Mouse (Mus musculus) heart, adult 2 months (tissue): ENCODE results near the gene Cadm3. TPM values are rescaled to one million over a fixed set of nuclear protein-coding genes. Genes with fewer than 3 reads are reported as not detected.

ENCODE experiments used
- DNase-seq, 2 experiments: peaks; one replicate each; pipeline ENCODE4 v3.0.0; 2021
- H3K27ac ChIP-seq: fragments of 200-600 bp; 2 replicates; pipeline ENCODE4 v1.8.1; 2022
- H3K27me3 ChIP-seq: fragments of 200-500 bp; 2 replicates; pipeline ENCODE4 v1.6.1; 2012; ENCODE audit warnings: mild to moderate bottlenecking, low read length, inconsistent platforms, mixed read lengths; ENCODE audit not compliant: control insufficient read depth, insufficient read depth
- H3K36me3 ChIP-seq: fragments of 200-500 bp; 2 replicates; pipeline ENCODE4 v1.6.1; 2012; ENCODE audit warnings: low read length, inconsistent platforms; ENCODE audit not compliant: control insufficient read depth, insufficient read depth
- H3K4me1 ChIP-seq: fragments of 200-500 bp; 2 replicates; pipeline ENCODE4 v1.6.1; 2011; ENCODE audit warnings: low read length; ENCODE audit not compliant: control insufficient read depth, insufficient read depth
- H3K4me3 ChIP-seq: fragments of 200-600 bp; 2 replicates; pipeline ENCODE4 v1.8.1; 2022
- H3K79me2 ChIP-seq: fragments of 200-500 bp; replicated peaks from 2 replicates; pipeline ENCODE4 v1.6.1; 2012; ENCODE audit warnings: mild to moderate bottlenecking, inconsistent platforms, low read length, moderate library complexity, mixed read lengths; ENCODE audit not compliant: control insufficient read depth, insufficient read depth
- H3K9ac ChIP-seq: fragments of 200-500 bp; 2 replicates; pipeline ENCODE4 v1.6.1; 2012; ENCODE audit warnings: low read depth, mild to moderate bottlenecking, control low read depth, inconsistent platforms, low read length, mixed read lengths
- CTCF ChIP-seq: fragments of 200-600 bp; IDR thresholded peaks from 2 replicates; pipeline ENCODE4 v1.8.1; 2022; ENCODE audit warnings: antibody characterized with exemption, mild to moderate bottlenecking, moderate library complexity
- EP300 ChIP-seq: fragments of 200-500 bp; IDR thresholded peaks from 2 replicates; pipeline ENCODE4 v1.6.1; 2011; ENCODE audit warnings: low read depth, low read length, control low read depth; ENCODE audit not compliant: insufficient read depth
- POLR2A ChIP-seq: fragments of 200-500 bp; IDR thresholded peaks from 2 replicates; pipeline ENCODE4 v1.6.1; 2011; ENCODE audit warnings: mild to moderate bottlenecking, low read depth, low read length, control low read depth; ENCODE audit not compliant: insufficient read depth
- WGBS: fragments of 180-500 bp; shearing (Covaris S2); methylation state at CpG from one replicate; pipeline ENCODE4 v1.1.7; 2018; 5-methylcytosine and 5-hydroxymethylcytosine counted together
- intact Hi-C: fragments of 180-260 bp; cut with DNase I; formaldehyde crosslinking; loops from one replicate; pipeline ENCODE4 v1.15.1; 2025
- polyA plus RNA-seq: library from polyadenylated mRNA; depleted of rRNA; stranded (reverse); fragments of >200 nt; gene quantifications from 2 replicates; pipeline ENCODE4 v1.2.3, GENCODE M21; 2012
- total RNA-seq, 2 experiments: library from RNA; stranded (reverse); gene quantifications; 2 replicates each; pipeline ENCODE4 v1.2.3; 2021

Cadm3 gene
- total and polyA plus RNA-seq, 3 experiments: 1.6 to 4.1 (median 2.6) TPM

GRCm38 (mm10) chr1:173350372-173350957 lies 17.0 kb downstream of the Cadm3 start, which contains the start of gene Aim2:
Gene Aim2 (plus strand): TSS chr1:173350879.
- no peak for DNase-seq

DNA sequence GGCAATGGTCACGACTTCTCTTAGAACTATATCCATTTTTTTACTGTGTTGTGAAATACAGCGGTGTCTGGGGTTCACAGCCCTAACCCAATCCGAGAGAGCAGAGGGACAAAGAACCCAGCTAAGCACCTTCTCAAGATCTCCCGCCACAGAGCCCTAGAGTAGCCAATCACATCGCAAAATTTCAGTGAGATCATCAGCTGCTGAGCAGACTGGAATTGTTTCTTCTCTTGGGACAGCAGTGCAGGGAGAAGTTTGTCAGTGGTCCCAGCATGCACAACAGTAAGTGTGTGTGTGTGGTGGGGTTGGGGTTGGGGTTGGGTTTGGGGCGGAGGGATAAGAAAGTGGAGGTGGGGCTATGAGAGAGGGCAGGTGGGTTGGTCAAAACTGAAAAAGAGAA lies 17.5 kb downstream of the Cadm3 start:
- WGBS: 5% methylated on average over 6 of the region's 6 CpGs
- intact Hi-C loops: no loop called here
- DNase-seq: peak; percentile 20 to 29

More at GRCm38 (mm10) chr1:173350372-173350957, 17.0 kb downstream of the Cadm3 start, which contains the start of gene Aim2:
- WGBS: 12% methylated on average over 10 of the region's 10 CpGs
- Histone ChIP-seq H3K27ac (no peak within 1 kb of the TSS), H3K27me3 (no peaks in the 10 kb centered on the region; the same call in 1 of the 2 replicates), H3K36me3 (no peaks in the 10 kb centered on the region), H3K4me3 (no peak within 1 kb of the TSS), H3K9ac (no peak within 1 kb of the TSS), H3K79me2 (no peaks in the 10 kb centered on the region), H3K4me1 (0 out of 2 replicates have a peak, but pooled peaks cover 1% of the 10 kb centered on the region)
- TF ChIP-seq POLR2A (no peak), CTCF (no peak), EP300 (no peak)
- intact Hi-C loops: no loop called here

DNA sequence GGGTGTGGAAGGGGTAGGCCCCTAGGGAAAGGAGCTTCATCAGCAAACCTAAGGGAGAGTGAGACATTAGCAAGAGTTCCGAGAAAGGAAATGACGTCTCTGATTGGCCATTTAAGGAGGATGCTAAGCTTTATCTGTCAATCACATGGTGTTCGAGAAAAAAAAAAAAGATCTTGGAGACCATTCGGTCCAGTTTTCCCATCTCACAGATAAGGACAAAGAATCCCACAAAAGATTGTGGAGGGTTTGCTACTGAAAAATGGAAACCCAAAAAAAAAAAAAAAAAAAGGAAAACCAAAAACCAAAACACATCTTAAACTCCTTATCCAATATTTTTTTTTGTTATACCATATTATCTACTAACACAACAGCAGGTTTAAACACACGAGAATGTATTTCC lies 18.3 kb downstream of the Cadm3 start:
- WGBS: 50% methylated on average over 5 of the region's 5 CpGs
- no peaks in the 10 kb centered on the region; the same call in 1 of the 2 replicates for H3K27me3 ChIP-seq
- H3K4me3 ChIP-seq: no peak overlapping the region
- H3K36me3 ChIP-seq: no peaks in the 10 kb centered on the region
- no peak for DNase-seq
- no peak for TF ChIP-seq POLR2A
- TF ChIP-seq CTCF: no peak
- TF ChIP-seq EP300: no peak
- H3K9ac ChIP-seq: no peak overlapping the region
- no peaks in the 10 kb centered on the region for H3K79me2 ChIP-seq
- H3K4me1 ChIP-seq: 0 out of 2 replicates have a peak, but pooled peaks cover 1% of the 10 kb centered on the region
- no peak overlapping the region for H3K27ac ChIP-seq
- intact Hi-C loops: no loop called here

More for the DNA sequence above, 17.5 kb downstream of the Cadm3 start:
- 0 out of 2 replicates have a peak, but pooled peaks cover 1% of the 10 kb centered on the region for H3K4me1 ChIP-seq
- no peaks in the 10 kb centered on the region for H3K36me3 ChIP-seq
- TF ChIP-seq EP300 (no peak), CTCF (no peak), POLR2A (no peak)
- H3K27ac ChIP-seq: no peak overlapping the region
- H3K9ac ChIP-seq: no peak overlapping the region
- H3K4me3 ChIP-seq: no peak overlapping the region
- no peaks in the 10 kb centered on the region; the same call in 1 of the 2 replicates for H3K27me3 ChIP-seq
- no peaks in the 10 kb centered on the region for H3K79me2 ChIP-seq

GRCm38 (mm10) chr1:173348527-173348926 lies 19.0 kb downstream of the Cadm3 start:
- DNase-seq: no peak

GRCm38 (mm10) chr1:173345112-173345511 lies 22.4 kb downstream of the Cadm3 start:
- intact Hi-C loops: no loop called here
- Histone ChIP-seq H3K79me2 (no peaks in the 10 kb centered on the region), H3K36me3 (no peaks in the 10 kb centered on the region), H3K4me3 (no peak overlapping the region), H3K4me1 (0 out of 2 replicates have a peak, but pooled peaks cover 1% of the 10 kb centered on the region), H3K27me3 (no peaks in the 10 kb centered on the region; the same call in 1 of the 2 replicates), H3K27ac (no peak overlapping the region), H3K9ac (no peak overlapping the region)
- DNase-seq: no peak
- no peak for TF ChIP-seq POLR2A
- TF ChIP-seq EP300: no peak
- TF ChIP-seq CTCF: no peak
- WGBS: 80% methylated on average over 4 of the region's 4 CpGs

More at GRCm38 (mm10) chr1:173348527-173348926, 19.0 kb downstream of the Cadm3 start:
- H3K36me3 ChIP-seq: no peaks in the 10 kb centered on the region
- H3K9ac ChIP-seq: no peak overlapping the region
- H3K27me3 ChIP-seq: no peaks in the 10 kb centered on the region; the same call in 1 of the 2 replicates
- H3K27ac ChIP-seq: no peak overlapping the region
- H3K4me1 ChIP-seq: 0 out of 2 replicates have a peak, but pooled peaks cover 1% of the 10 kb centered on the region
- no peak for TF ChIP-seq EP300
- no peak for TF ChIP-seq POLR2A
- TF ChIP-seq CTCF: no peak
- 24% methylated on average over 1 of the region's 1 CpGs for WGBS
- H3K4me3 ChIP-seq: no peak overlapping the region
- no peaks in the 10 kb centered on the region for H3K79me2 ChIP-seq
- intact Hi-C loops: no loop called here

DNA sequence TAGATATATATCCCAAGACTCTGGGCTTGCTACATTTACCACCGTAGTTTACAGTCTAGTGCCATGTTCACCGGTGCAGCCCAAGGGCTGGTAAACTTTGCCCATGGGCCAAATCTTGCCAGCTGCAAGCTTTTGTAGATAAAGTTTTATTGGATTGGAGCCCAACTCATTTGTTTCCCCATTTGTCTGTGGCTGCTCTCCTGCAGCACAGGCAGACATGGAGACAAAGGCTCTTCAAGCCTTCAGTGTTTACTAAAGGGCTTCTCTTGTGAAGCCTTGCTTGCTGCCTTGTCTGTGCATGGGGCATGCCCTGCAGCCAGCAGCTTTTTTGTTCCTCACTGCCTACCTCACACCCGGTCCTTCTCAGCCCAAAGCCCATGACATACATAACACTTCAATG lies 23.6 kb downstream of the Cadm3 start:
- intact Hi-C loops: no loop called here

More for the DNA sequence above, 23.6 kb downstream of the Cadm3 start:
- no peak overlapping the region for H3K9ac ChIP-seq
- WGBS: 58% methylated on average over 3 of the region's 3 CpGs
- no peaks in the 10 kb centered on the region; the same call in 1 of the 2 replicates for H3K27me3 ChIP-seq
- 0 out of 2 replicates have a peak, but pooled peaks cover 1% of the 10 kb centered on the region for H3K4me1 ChIP-seq
- no peaks in the 10 kb centered on the region for H3K36me3 ChIP-seq
- DNase-seq: no peak
- no peak overlapping the region for H3K27ac ChIP-seq
- TF ChIP-seq POLR2A (no peak), CTCF (no peak)
- H3K79me2 ChIP-seq: no peaks in the 10 kb centered on the region
- no peak overlapping the region for H3K4me3 ChIP-seq
